Mouse (Mus musculus): ENCODE data around the gene Filip1l.

Filip1l gene

GRCm38 (mm10) chr16:57433173-57433572 is 80.3 kb downstream of the Filip1l start:
- no peak for DNase-seq (ENCODE audit: extremely low spot score, low spot score)

- no peak for DNase-seq (ENCODE audit: extremely low spot score, low spot score)
Observed at GRCm38 (mm10) chr16:57433671-57434070, 80.8 kb downstream of the Filip1l start.

- no peak for DNase-seq (ENCODE audit: extremely low spot score, low spot score)
Observed at GRCm38 (mm10) chr16:57434640-57435039, 81.7 kb downstream of the Filip1l start.

- no peak for DNase-seq (ENCODE audit: extremely low spot score, low spot score)
Observed at GRCm38 (mm10) chr16:57437523-57438287, 84.8 kb downstream of the Filip1l start.

- DNase-seq (ENCODE audit: extremely low spot score, low spot score) = no peak
Observed at GRCm38 (mm10) chr16:57438288-57438685, 85.4 kb downstream of the Filip1l start.

GRCm38 (mm10) chr16:57439206-57439605 is 86.3 kb downstream of the Filip1l start:
- no peak for DNase-seq (ENCODE audit: extremely low spot score, low spot score)

- DNase-seq (ENCODE audit: extremely low spot score, low spot score) = no peak
Observed at GRCm38 (mm10) chr16:57440706-57441437, 88.0 kb downstream of the Filip1l start.

GRCm38 (mm10) chr16:57445096-57446094 is 92.5 kb downstream of the Filip1l start:
- no peak for DNase-seq (ENCODE audit: extremely low spot score, low spot score)

- DNase-seq (ENCODE audit: extremely low spot score, low spot score) = no peak
Observed at GRCm38 (mm10) chr16:57453009-57453408, 100.1 kb downstream of the Filip1l start.

GRCm38 (mm10) chr16:57454106-57454763 is 101.3 kb downstream of the Filip1l start:
- no peak for DNase-seq (ENCODE audit: extremely low spot score, low spot score)

GRCm38 (mm10) chr16:57455573-57455972 is 102.7 kb downstream of the Filip1l start:
- DNase-seq (ENCODE audit: extremely low spot score, low spot score) = no peak

GRCm38 (mm10) chr16:57456003-57456402 is 103.1 kb downstream of the Filip1l start:
- DNase-seq (ENCODE audit: extremely low spot score, low spot score) = no peak

GRCm38 (mm10) chr16:57465386-57465913 is 112.6 kb downstream of the Filip1l start:
- DNase-seq (ENCODE audit: extremely low spot score, low spot score) = no peak

GRCm38 (mm10) chr16:57469301-57469700 is 116.4 kb downstream of the Filip1l start:
- DNase-seq (ENCODE audit: extremely low spot score, low spot score) = no peak

GRCm38 (mm10) chr16:57469869-57470268 is 117.0 kb downstream of the Filip1l start:
- no peak for DNase-seq (ENCODE audit: extremely low spot score, low spot score)

GRCm38 (mm10) chr16:57470286-57470830 is 117.5 kb downstream of the Filip1l start:
- no peak for DNase-seq (ENCODE audit: extremely low spot score, low spot score)

- DNase-seq (ENCODE audit: extremely low spot score, low spot score) = no peak
Observed at GRCm38 (mm10) chr16:57471071-57471470, 118.2 kb downstream of the Filip1l start.

GRCm38 (mm10) chr16:57473415-57474085 is 120.7 kb downstream of the Filip1l start:
- DNase-seq (ENCODE audit: extremely low spot score, low spot score) = no peak

GRCm38 (mm10) chr16:57478451-57478850 is 125.6 kb downstream of the Filip1l start:
- DNase-seq (ENCODE audit: extremely low spot score, low spot score) = no peak

- no peak for DNase-seq (ENCODE audit: extremely low spot score, low spot score)
Observed at GRCm38 (mm10) chr16:57479776-57480175, 126.9 kb downstream of the Filip1l start.

Measured in neural tube, embryonic 10.5 days (tissue).